Mouse (Mus musculus) thymus, adult 2 months (tissue): ENCODE results near the gene Trim63. TPM values are rescaled to one million over a fixed set of nuclear protein-coding genes. Genes with fewer than 3 reads are reported as not detected.
A peak's percentile ranks its signal among the peaks of the same experiment; 100 is the strongest.

ENCODE experiments used
- DNase-seq: peaks from one replicate; pipeline ENCODE4 v3.0.0; 2021
- H3K27ac ChIP-seq: fragments of 200-500 bp; 2 replicates; pipeline ENCODE4 v1.5.1; 2012; ENCODE audit warnings: low read length, control low read depth; ENCODE audit not compliant: control insufficient read depth, insufficient read depth
- H3K27me3 ChIP-seq: fragments of 200-500 bp; 2 replicates; pipeline ENCODE4 v1.6.1; 2012; ENCODE audit warnings: mild to moderate bottlenecking, low read length, moderate library complexity, mixed read lengths; ENCODE audit not compliant: control insufficient read depth, insufficient read depth
- H3K36me3 ChIP-seq: fragments of 200-500 bp; 2 replicates; pipeline ENCODE4 v1.6.1; 2012; ENCODE audit warnings: mild to moderate bottlenecking, low read length, moderate library complexity; ENCODE audit not compliant: control insufficient read depth, insufficient read depth
- H3K4me1 ChIP-seq: fragments of 200-500 bp; replicated peaks from 2 replicates; pipeline ENCODE4 v1.6.1; 2012; ENCODE audit warnings: low read length; ENCODE audit not compliant: control insufficient read depth, insufficient read depth
- H3K4me3 ChIP-seq: fragments of 200-500 bp; 2 replicates; pipeline ENCODE4 v1.5.1; 2012; ENCODE audit warnings: mild to moderate bottlenecking, low read length, control low read depth, moderate library complexity; ENCODE audit not compliant: control insufficient read depth, insufficient read depth
- CTCF ChIP-seq: fragments of 200-500 bp; IDR thresholded peaks from 2 replicates; pipeline ENCODE4 v1.5.1; 2012; ENCODE audit warnings: mild to moderate bottlenecking, control low read depth, low read length, moderate library complexity, borderline replicate concordance; ENCODE audit not compliant: control insufficient read depth, poor library complexity, insufficient read depth; ENCODE audit errors: extremely low read depth
- POLR2A ChIP-seq: fragments of 200-500 bp; IDR thresholded peaks from 2 replicates; pipeline ENCODE4 v1.6.1; 2012; ENCODE audit warnings: mild to moderate bottlenecking, low read length, control low read depth, moderate library complexity; ENCODE audit not compliant: control insufficient read depth, poor library complexity, insufficient read depth; ENCODE audit errors: extremely low read depth
- WGBS: fragments of 180-500 bp; shearing (Covaris S2); methylation state at CpG from one replicate; pipeline ENCODE4 v1.1.7; 2018; 5-methylcytosine and 5-hydroxymethylcytosine counted together
- polyA plus RNA-seq: library from polyadenylated mRNA; depleted of rRNA; stranded (reverse); fragments of >200 nt; gene quantifications from 2 replicates; pipeline ENCODE4 v1.2.3, GENCODE M21; 2012

Trim63 gene
- polyA plus RNA-seq, 1 experiment, result 5.9 TPM

- no peak overlapping the region for H3K4me3 ChIP-seq
- no peaks in the 10 kb centered on the region for H3K4me1 ChIP-seq
- no peaks in the 10 kb centered on the region for H3K27me3 ChIP-seq
- no peak for TF ChIP-seq CTCF
- no peak for TF ChIP-seq POLR2A
- WGBS, result 50% methylated on average over 16 of the region's 16 CpGs
- H3K36me3 ChIP-seq, result no peaks in the 10 kb centered on the region
- DNase-seq, result peak; percentile 19
- H3K27ac ChIP-seq, result no peak overlapping the region
Measured at GRCm38 (mm10) chr4:134316390-134316789, 1.5 kb downstream of the Trim63 start.

DNA sequence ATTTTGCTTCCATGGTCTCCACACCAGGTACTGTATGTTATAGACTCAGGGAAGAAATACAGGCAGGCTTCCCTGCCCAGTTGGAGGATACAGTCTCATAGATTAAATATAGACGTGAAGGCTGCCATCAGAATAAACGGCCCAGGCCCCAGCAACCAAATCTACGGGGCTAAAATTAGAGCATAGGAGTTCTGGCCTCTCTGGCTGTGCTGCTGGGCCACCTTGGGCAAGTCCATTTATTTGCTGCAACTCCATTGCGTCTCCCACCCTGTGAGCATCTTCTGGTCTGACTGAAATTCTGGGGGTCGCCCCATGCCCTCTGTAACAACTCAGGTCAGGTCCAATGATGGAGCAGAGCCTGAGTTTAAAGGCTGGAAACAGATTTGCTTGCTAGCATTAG lies 4.2 kb downstream of the Trim63 start:
- 96% methylated on average over 5 of the region's 5 CpGs for WGBS
- H3K36me3 ChIP-seq, result no peaks in the 10 kb centered on the region
- H3K27ac ChIP-seq, result no peak overlapping the region

DNA sequence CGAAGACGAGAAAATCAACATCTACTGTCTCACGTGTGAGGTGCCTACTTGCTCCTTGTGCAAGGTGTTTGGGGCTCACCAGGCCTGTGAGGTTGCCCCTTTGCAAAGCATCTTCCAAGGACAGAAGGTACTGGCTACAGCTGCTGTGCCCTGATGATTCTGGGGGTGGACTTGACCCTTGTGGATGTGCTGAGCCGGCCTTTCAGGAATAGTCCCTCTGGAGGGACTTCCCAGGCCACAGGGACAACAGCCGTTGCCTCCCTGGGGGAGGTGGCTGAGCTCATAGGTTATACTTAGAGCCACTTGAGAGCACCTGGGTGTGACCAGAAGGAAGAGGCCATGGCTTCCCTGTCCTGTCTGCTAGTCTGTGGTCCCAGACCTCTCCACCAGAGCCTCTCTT lies 4.8 kb downstream of the Trim63 start:
- WGBS, result 93% methylated on average over 5 of the region's 5 CpGs
- Histone ChIP-seq H3K27ac (no peak overlapping the region), H3K36me3 (no peaks in the 10 kb centered on the region), H3K4me1 (no peaks in the 10 kb centered on the region), H3K27me3 (no peaks in the 10 kb centered on the region), H3K4me3 (no peak overlapping the region)
- DNase-seq, result no peak
- TF ChIP-seq CTCF (no peak), POLR2A (no peak)

More for the DNA sequence above, 4.2 kb downstream of the Trim63 start:
- DNase-seq, result no peak
- H3K4me3 ChIP-seq, result no peak overlapping the region
- no peak for TF ChIP-seq CTCF
- no peak for TF ChIP-seq POLR2A
- no peaks in the 10 kb centered on the region for H3K27me3 ChIP-seq
- no peaks in the 10 kb centered on the region for H3K4me1 ChIP-seq

DNA sequence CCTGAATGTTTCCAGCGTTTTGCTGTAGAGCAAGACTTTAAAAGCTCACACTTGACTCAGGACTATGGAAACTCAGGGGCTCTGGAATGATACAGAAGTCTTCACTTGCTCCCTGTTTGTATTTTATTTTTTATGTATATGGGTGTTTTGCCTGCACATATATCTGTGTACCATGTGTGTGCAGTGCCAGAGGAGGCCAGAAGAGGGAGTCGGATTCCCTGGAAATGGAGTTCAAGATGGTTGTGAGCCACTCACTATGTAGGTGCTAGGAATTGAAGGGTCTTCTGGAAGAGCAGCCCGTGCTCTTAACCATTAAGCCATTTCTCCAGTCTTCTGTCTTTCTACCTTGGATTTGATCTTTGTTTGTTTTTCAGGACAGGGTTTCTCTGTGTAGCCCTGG lies 6.6 kb downstream of the Trim63 start:
- DNase-seq, result no peak
- Histone ChIP-seq H3K4me1 (no peaks in the 10 kb centered on the region), H3K4me3 (no peak overlapping the region), H3K27ac (no peak overlapping the region), H3K27me3 (no peaks in the 10 kb centered on the region), H3K36me3 (no peaks in the 10 kb centered on the region)
- 64% methylated on average over 3 of the region's 3 CpGs for WGBS
- TF ChIP-seq CTCF, result no peak
- TF ChIP-seq POLR2A, result no peak

DNA sequence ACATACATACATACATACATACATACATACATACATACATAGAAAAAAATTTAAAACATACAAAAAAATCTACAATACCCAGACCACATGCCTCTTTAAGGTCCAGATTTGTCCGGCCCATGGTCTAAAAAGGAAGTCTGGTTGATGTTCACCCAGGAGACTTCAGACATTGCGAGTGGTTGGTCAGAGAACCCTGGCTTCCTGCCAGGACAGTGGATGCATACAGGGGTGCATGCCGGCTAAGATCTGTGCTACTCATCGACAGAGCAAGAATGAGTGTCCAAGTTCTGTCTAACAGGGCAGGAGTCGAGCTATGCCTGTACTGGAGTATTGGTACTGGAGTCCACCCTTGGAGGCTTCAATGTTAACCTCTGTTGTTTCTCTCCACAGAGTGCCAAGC lies 9.7 kb downstream of the Trim63 start:
- Histone ChIP-seq H3K4me1 (no peaks in the 10 kb centered on the region), H3K4me3 (no peak overlapping the region), H3K36me3 (no peaks in the 10 kb centered on the region), H3K27ac (no peak overlapping the region), H3K27me3 (no peaks in the 10 kb centered on the region)
- no peak for DNase-seq
- 50% methylated on average over 5 of the region's 5 CpGs for WGBS
- TF ChIP-seq CTCF (no peak), POLR2A (no peak)

DNA sequence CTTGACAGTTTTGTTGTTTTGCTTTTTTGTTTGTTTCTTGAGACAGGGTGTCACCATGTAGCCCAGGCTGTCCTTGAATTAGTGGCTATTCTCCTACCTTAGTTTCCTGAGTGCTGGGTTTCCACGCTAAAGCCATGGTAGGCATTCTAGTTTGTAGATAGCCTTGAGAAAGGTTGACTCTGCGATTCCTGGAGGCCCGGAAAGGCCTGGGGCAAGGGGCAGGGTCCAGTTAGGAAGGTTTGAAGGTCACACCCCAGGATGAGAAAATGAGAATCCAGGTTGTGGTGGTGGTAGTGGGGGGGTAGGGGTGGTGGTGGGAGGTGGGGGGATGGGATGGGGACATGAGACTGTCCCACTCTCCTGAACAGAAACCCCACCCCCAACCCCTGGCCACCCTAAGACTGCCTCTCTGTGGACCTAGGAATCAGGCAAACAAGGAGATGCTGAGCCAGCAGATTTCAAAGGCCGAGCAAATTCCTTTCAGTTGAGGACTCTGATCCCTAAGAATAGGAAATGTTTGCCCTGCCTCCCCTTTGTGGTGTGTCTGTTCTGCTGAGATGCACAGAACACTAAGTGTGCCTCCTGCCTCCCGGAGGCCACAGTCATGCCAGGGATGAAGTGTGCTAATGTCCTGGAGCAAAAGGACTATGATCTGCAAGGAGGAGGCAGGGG lies 12.1 kb downstream of the Trim63 start:
- TF ChIP-seq POLR2A (no peak), CTCF (no peak)
- no peaks in the 10 kb centered on the region for H3K36me3 ChIP-seq
- H3K4me1 ChIP-seq, result no peaks in the 10 kb centered on the region
- no peak overlapping the region for H3K4me3 ChIP-seq
- WGBS, result 93% methylated on average over 5 of the region's 5 CpGs
- DNase-seq, result no peak
- no peaks in the 10 kb centered on the region for H3K27me3 ChIP-seq
- no peak overlapping the region for H3K27ac ChIP-seq

GRCm38 (mm10) chr4:134328151-134328550 lies 13.2 kb downstream of the Trim63 start:
- DNase-seq, result no peak
- no peak for TF ChIP-seq CTCF
- no peak for TF ChIP-seq POLR2A
- H3K36me3 ChIP-seq, result no peaks in the 10 kb centered on the region
- no peaks in the 10 kb centered on the region for H3K27me3 ChIP-seq
- WGBS, result 61% methylated on average over 8 of the region's 8 CpGs
- no peaks in the 10 kb centered on the region for H3K4me1 ChIP-seq
- no peak overlapping the region for H3K27ac ChIP-seq
- no peak overlapping the region for H3K4me3 ChIP-seq
